Mouse (Mus musculus) mature B cell (primary cell): ENCODE measurements at regions not wholly inside any gene's neighbourhood (a gene's known extent, or its start where the extent isn't known, plus 50 kb on each side); places are given as distances from the start of the nearest gene placed in this dataset.

Experiments used
- in situ Hi-C: fragments of 300-500 bp; cut with MboI; formaldehyde crosslinking; loops from 2 replicates; pipeline ENCODE4 v1.14.3; 2019

GRCm38 (mm10) chr13:83716711-83717171 lies 212.9 kb downstream of the Mef2c start:
- in situ Hi-C loops: no loop called here

GRCm38 (mm10) chr13:83717686-83718210 lies 213.9 kb downstream of the Mef2c start:
- in situ Hi-C loops: no loop called here

GRCm38 (mm10) chr13:83718431-83719410 lies 214.9 kb downstream of the Mef2c start:
- in situ Hi-C loops: no loop called here

GRCm38 (mm10) chr13:83719635-83720291 lies 215.9 kb downstream of the Mef2c start:
- in situ Hi-C loops: no loop called here

GRCm38 (mm10) chr13:83720352-83720751 lies 216.5 kb downstream of the Mef2c start:
- in situ Hi-C loops: no loop called here

- in situ Hi-C loops: no loop called here
Measured at GRCm38 (mm10) chr13:83720883-83721371, 217.1 kb downstream of the Mef2c start.

GRCm38 (mm10) chr13:83721563-83721962 lies 217.7 kb downstream of the Mef2c start:
- in situ Hi-C loops: no loop called here

GRCm38 (mm10) chr13:83722241-83722640 lies 218.4 kb downstream of the Mef2c start:
- in situ Hi-C loops: no loop called here

- in situ Hi-C loops: no loop called here
Measured at GRCm38 (mm10) chr13:83722791-83723190, 219.0 kb downstream of the Mef2c start.

- in situ Hi-C loops: no loop called here
Measured at GRCm38 (mm10) chr13:83723396-83723795, 219.6 kb downstream of the Mef2c start.

- in situ Hi-C loops: no loop called here
Measured at GRCm38 (mm10) chr13:83724196-83724595, 220.4 kb downstream of the Mef2c start.

- in situ Hi-C loops: loop anchor here (25.0 kb wide), 2 partner anchors 462 to 612 kb away; no protein-coding TSS in a partner anchor
Measured at GRCm38 (mm10) chr13:83724995-83725394, 221.2 kb downstream of the Mef2c start.

GRCm38 (mm10) chr13:83725831-83726230 lies 222.0 kb downstream of the Mef2c start:
- in situ Hi-C loops: loop anchor here (25.0 kb wide), 2 partner anchors 461 to 611 kb away; no protein-coding TSS in a partner anchor

GRCm38 (mm10) chr13:83726346-83726975 lies 222.6 kb downstream of the Mef2c start:
- in situ Hi-C loops: loop anchor here (25.0 kb wide), 2 partner anchors 461 to 611 kb away; no protein-coding TSS in a partner anchor

GRCm38 (mm10) chr13:83727051-83727765 lies 223.4 kb downstream of the Mef2c start:
- in situ Hi-C loops: loop anchor here (25.0 kb wide), 2 partner anchors 460 to 610 kb away; no protein-coding TSS in a partner anchor

GRCm38 (mm10) chr13:83727766-83728395 lies 224.0 kb downstream of the Mef2c start:
- in situ Hi-C loops: loop anchor here (25.0 kb wide), 2 partner anchors 459 to 609 kb away; no protein-coding TSS in a partner anchor

- in situ Hi-C loops: loop anchor here (25.0 kb wide), 2 partner anchors 459 to 609 kb away; no protein-coding TSS in a partner anchor
Measured at GRCm38 (mm10) chr13:83728421-83729010, 224.7 kb downstream of the Mef2c start.

GRCm38 (mm10) chr13:83729331-83730009 lies 225.6 kb downstream of the Mef2c start:
- in situ Hi-C loops: loop anchor here (25.0 kb wide), 2 partner anchors 458 to 608 kb away; no protein-coding TSS in a partner anchor

GRCm38 (mm10) chr13:83730155-83730712 lies 226.4 kb downstream of the Mef2c start:
- in situ Hi-C loops: loop anchor here (25.0 kb wide), 2 partner anchors 457 to 607 kb away; no protein-coding TSS in a partner anchor
